Mouse (Mus musculus) monocyte, adult 2 months (primary cell): ENCODE results near the gene Chac1.

Experiments
- DNase-seq, 2 experiments: peaks; one replicate each; pipeline ENCODE4 v3.0.0; 2022; ENCODE audit warnings: low spot score in 2 of 2, low read depth in 1 of 2

Chac1 gene

GRCm38 (mm10) chr2:119327942-119328526, 23.0 kb upstream of the Chac1 start:
- DNase-seq: no peak

GRCm38 (mm10) chr2:119328546-119328945, 22.5 kb upstream of the Chac1 start:
- no peak for DNase-seq

GRCm38 (mm10) chr2:119329123-119329817, 21.8 kb upstream of the Chac1 start:
- DNase-seq: no peak

GRCm38 (mm10) chr2:119330795-119331194, 20.2 kb upstream of the Chac1 start:
- DNase-seq: no peak

DNA sequence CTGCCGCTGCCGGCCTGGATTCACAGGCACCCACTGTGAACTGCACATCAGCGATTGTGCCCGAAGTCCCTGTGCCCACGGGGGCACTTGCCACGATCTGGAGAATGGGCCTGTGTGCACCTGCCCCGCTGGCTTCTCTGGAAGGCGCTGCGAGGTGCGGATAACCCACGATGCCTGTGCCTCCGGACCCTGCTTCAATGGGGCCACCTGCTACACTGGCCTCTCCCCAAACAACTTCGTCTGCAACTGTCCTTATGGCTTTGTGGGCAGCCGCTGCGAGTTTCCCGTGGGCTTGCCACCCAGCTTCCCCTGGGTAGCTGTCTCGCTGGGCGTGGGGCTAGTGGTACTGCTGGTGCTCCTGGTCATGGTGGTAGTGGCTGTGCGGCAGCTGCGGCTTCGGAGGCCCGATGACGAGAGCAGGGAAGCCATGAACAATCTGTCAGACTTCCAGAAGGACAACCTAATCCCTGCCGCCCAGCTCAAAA, 18.8 kb upstream of the Chac1 start:
- no peak for DNase-seq

- no peak for DNase-seq
Measured at GRCm38 (mm10) chr2:119334135-119334534, 16.9 kb upstream of the Chac1 start.

- no peak for DNase-seq
Measured at GRCm38 (mm10) chr2:119334964-119335525, 16.0 kb upstream of the Chac1 start.

DNA sequence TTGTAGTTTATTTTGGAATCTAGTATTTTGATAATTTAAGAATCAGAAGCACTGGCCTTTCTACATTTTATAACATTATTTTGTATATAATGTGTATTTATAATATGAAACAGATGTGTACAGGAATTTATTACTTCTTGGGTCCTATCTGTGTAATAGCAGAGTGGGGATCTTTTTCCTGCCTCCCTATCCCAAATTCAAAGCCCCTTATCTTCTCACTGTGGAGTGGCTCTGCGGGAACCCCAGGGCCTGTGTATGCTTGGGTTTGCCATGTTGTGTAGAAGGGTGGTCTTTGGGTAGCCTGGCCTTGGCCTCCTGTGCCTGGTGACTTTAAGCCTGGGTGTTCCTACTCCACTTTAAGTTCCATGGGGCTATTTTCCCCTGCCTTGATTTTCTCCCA, 15.5 kb upstream of the Chac1 start:
- no peak for DNase-seq

- no peak for DNase-seq
Measured at GRCm38 (mm10) chr2:119336002-119336401, 15.0 kb upstream of the Chac1 start.

DNA sequence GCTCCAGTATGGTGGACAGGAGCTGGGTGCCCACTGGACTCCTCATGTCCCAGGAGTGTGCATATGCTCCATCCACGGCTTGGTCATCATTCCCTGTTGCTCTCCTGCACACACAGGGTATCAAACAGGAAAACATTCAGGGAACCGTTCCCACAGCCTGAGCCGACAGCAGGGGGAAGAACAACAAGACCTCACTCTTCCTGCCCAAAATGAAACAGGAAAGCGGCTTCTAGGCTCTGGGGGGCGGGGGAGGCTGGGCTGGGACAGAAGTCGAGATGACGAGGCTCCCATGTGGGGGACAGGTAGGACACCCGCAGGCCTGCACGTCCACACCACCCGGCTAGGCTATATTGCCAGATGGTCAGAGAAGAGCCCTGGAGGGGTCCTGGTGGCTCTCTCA, 14.6 kb upstream of the Chac1 start:
- DNase-seq: no peak

GRCm38 (mm10) chr2:119337425-119338265, 13.4 kb upstream of the Chac1 start:
- peak; percentile 46 to 74 for DNase-seq

- no peak for DNase-seq
Measured at GRCm38 (mm10) chr2:119344537-119345138, 6.4 kb upstream of the Chac1 start.

GRCm38 (mm10) chr2:119353707-119354106, 2.7 kb downstream of the Chac1 start:
- no peak for DNase-seq

DNA sequence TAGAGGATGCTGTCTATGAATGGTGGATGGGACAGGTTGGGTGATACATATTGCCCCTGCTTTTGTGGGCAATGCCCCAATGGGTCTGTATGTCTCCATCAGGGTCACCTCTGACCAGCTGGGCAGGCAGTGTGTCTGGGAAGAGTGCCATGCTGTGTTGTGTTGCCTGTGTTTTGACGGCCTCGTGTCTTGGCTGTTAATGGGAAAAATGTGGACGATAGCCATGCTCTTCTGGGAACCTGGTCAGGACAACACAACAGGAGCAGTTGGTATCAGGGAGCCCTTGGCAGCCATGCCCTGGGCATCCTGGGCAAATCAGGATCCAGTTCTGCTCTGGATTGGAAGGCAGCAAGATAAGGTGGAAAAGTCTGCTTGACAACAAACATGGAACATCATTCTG, 4.1 kb downstream of the Chac1 start:
- DNase-seq: no peak

DNA sequence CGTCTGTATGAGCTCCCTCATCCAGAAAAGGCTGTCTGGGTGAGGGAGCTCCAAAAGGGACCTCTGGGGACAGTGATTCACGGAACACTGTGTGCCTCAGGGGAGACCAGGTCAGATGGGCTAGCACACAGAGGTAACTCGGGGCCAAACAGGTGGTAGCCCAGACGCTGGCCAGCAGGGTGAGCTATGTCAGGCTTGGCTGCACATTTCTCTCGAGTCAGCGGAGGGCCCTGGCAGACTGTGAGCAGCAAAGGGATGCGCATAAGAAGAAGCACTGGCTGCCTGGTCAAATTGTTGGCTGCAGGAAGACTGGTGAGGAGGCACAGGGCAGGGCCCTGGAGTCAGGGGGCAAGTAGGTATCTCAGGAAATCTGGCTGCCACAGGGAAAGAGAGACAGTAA, 4.6 kb downstream of the Chac1 start:
- DNase-seq: no peak

DNA sequence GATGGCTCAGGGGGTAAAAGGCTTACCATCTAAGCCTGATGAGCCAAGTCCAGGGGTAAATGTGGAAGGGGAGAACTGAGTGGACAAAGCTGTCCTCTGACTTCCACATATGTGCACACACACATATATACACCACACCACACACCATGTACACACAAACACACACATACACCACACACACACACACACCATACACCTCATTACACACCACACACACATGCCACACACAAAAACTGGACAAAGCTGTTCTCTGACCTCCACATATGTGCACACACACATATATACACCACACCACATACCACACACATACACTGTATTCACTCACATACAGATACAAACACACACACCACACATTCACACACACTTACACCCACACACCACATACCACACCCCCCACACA, 5.3 kb downstream of the Chac1 start:
- DNase-seq: no peak

- DNase-seq: no peak
Measured at GRCm38 (mm10) chr2:119356805-119357204, 5.8 kb downstream of the Chac1 start.

- DNase-seq: no peak
Measured at GRCm38 (mm10) chr2:119358249-119358648, 7.2 kb downstream of the Chac1 start.

DNA sequence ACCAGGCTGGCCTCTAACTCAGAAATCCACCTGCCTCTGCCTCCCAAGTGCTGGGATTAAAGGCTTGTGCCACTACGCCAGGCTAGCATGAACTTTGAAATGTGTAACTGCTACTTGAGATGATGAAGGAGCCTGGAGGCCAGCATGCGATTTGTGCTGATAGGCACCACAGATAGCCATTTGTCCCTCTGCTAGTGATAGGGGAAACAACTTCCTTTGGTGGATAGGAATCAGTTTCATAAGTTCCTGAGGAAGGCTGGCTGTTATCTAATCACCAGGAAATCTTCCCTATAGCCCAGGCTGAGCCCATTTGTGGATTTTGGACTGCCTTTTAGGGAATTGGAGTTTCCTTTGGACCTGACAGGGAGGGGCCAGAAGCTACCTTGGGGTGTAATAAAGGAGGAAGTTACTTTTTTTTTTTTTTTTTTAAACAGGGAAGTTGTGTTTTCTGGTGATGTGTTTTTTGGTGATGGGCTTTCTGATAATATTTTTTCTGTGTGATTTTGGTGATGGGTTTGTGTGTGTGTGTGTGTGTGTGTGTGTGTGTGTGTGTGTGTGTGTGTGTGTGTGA, 8.8 kb downstream of the Chac1 start:
- no peak for DNase-seq

- DNase-seq: no peak
Measured at GRCm38 (mm10) chr2:119364969-119365368, 13.9 kb downstream of the Chac1 start.

DNA sequence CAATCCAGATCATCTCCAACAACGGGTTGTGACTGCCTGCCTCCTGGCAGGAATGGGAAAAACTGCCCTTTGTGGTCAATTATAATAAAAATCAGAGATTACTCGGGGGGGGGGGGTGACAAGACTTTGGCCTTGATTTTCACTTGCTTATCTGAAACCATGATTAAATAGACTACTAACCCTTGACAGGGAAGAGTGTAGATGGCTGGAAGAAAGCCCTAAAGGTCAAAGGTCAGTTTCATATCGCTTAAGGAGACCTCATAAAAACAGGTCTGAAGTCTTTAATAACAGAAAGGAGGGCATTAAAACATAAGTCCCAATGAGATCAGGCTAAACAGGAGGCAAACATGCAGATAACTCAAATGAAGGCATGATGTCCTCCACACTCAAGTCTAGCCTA, 16.3 kb downstream of the Chac1 start:
- DNase-seq: no peak
